Mouse (Mus musculus) bone marrow macrophage, adult 2 months (primary cell): ENCODE measurements around the gene Lsm4.

Source experiments
- CTCF ChIP-seq: IDR thresholded peaks from 2 replicates; pipeline ENCODE4 v1.5.1; 2012; ENCODE audit warnings: low read depth, mild to moderate bottlenecking, low read length, moderate library complexity
- POLR2A ChIP-seq: IDR thresholded peaks from 2 replicates; pipeline ENCODE4 v1.6.1; 2012; ENCODE audit warnings: mild to moderate bottlenecking, low read depth, low read length, borderline replicate concordance

- no peak for TF ChIP-seq CTCF
- TF ChIP-seq POLR2A, result no peak
Measured at GRCm38 (mm10) chr8:70725792-70726447, 52.9 kb downstream of the Lsm4 start.
